Mouse (Mus musculus) gastrocnemius, postnatal 10 days (tissue): ENCODE measurements around the gene 1700012A03Rik. TPM values are rescaled to one million over a fixed set of nuclear protein-coding genes. Genes with fewer than 3 reads are reported as not detected.

ENCODE experiments used
- DNase-seq: peaks from one replicate; pipeline ENCODE4 v3.0.0; 2021; ENCODE audit warnings: mixed read lengths
- long read RNA-seq, 2 experiments: library from polyadenylated mRNA; stranded (forward); transcript quantifications; one replicate each; pipeline ENCODE4 v2.0.0; 2021
- total RNA-seq, 2 experiments: library from RNA; stranded (reverse); gene quantifications; 2 replicates each; pipeline ENCODE4 v1.2.3; 2021

Gene 1700012A03Rik
- total RNA-seq: not detected
- long read RNA-seq, experiment 1: 0 reads
- long read RNA-seq, experiment 2: 0 reads

GRCm38 (mm10) chr6:32049951-32050345 is at the start of gene 1700012A03Rik:
Gene 1700012A03Rik, plus strand, starts transcription at chr6:32050246.
- DNase-seq: no peak

GRCm38 (mm10) chr6:32004228-32004627 is 45.8 kb upstream of the 1700012A03Rik start:
- no peak for DNase-seq

GRCm38 (mm10) chr6:32005914-32006313 is 44.1 kb upstream of the 1700012A03Rik start:
- no peak for DNase-seq

- no peak for DNase-seq
Observed at GRCm38 (mm10) chr6:32006382-32006781, 43.7 kb upstream of the 1700012A03Rik start.

- no peak for DNase-seq
Observed at GRCm38 (mm10) chr6:32007336-32007735, 42.7 kb upstream of the 1700012A03Rik start.

GRCm38 (mm10) chr6:32016841-32017240 is 33.2 kb upstream of the 1700012A03Rik start:
- peak; percentile 26 for DNase-seq

GRCm38 (mm10) chr6:32017406-32018104 is 32.5 kb upstream of the 1700012A03Rik start:
- DNase-seq: no peak

- peak; percentile 27 for DNase-seq
Observed at GRCm38 (mm10) chr6:32018105-32018446, 32.0 kb upstream of the 1700012A03Rik start.

- no peak for DNase-seq
Observed at GRCm38 (mm10) chr6:32021853-32022536, 28.1 kb upstream of the 1700012A03Rik start.

GRCm38 (mm10) chr6:32022537-32022869 is 27.5 kb upstream of the 1700012A03Rik start:
- DNase-seq: no peak

GRCm38 (mm10) chr6:32028228-32029009 is 21.6 kb upstream of the 1700012A03Rik start:
- DNase-seq: no peak

- no peak for DNase-seq
Observed at GRCm38 (mm10) chr6:32034226-32034625, 15.8 kb upstream of the 1700012A03Rik start.

GRCm38 (mm10) chr6:32045344-32045743 is 4.7 kb upstream of the 1700012A03Rik start:
- no peak for DNase-seq

- DNase-seq: no peak
Observed at GRCm38 (mm10) chr6:32049256-32049950, 643 bp upstream of the 1700012A03Rik start.

- no peak for DNase-seq
Observed at GRCm38 (mm10) chr6:32052135-32052915, 2.3 kb downstream of the 1700012A03Rik start.

- DNase-seq: no peak
Observed at GRCm38 (mm10) chr6:32056525-32056924, 6.5 kb downstream of the 1700012A03Rik start.

GRCm38 (mm10) chr6:32058571-32058970 is 8.5 kb downstream of the 1700012A03Rik start:
- DNase-seq: no peak

- no peak for DNase-seq
Observed at GRCm38 (mm10) chr6:32060641-32061040, 10.6 kb downstream of the 1700012A03Rik start.

- DNase-seq: no peak
Observed at GRCm38 (mm10) chr6:32061266-32061665, 11.2 kb downstream of the 1700012A03Rik start.

GRCm38 (mm10) chr6:32065789-32066510 is 15.9 kb downstream of the 1700012A03Rik start:
- DNase-seq: no peak

- DNase-seq: no peak
Observed at GRCm38 (mm10) chr6:32072161-32072560, 22.1 kb downstream of the 1700012A03Rik start.
